In genomic region chr9:119479297-119479696, GRCm38 (mm10) we compare ENCODE assay signal across 13 mouse cellular contexts. TPM values are rescaled to one million over a fixed set of nuclear protein-coding genes. Genes with fewer than 3 reads are reported as not detected.
DNase-seq lines count a peak whose midpoint lies in the region; ATAC-seq and TF ChIP-seq lines count a peak whose summit lies in the region.
"Had no signal": no experiment of that assay in that cellular context is flagged by ENCODE, and none has a peak within 500 bp of the region (broad histone marks: within the 10 kb centered on the region; RNA-seq: fewer than 3 reads in every experiment).

No protein-coding gene starts in this region.

- intact Hi-C loops in left cerebral cortex, postnatal 4 days (cut with DNase I) = no loop called here
- intact Hi-C loops in gastrocnemius, adult 2 months (cut with DNase I) = loop anchor here (5.0 kb wide), 1 partner anchor 83 kb away; no protein-coding TSS in a partner anchor

- H3K9me3 ChIP-seq in heart, embryonic 14.5 days (ENCODE audit: control insufficient read depth, low read length) = no peaks in the 10 kb centered on the region
- H3K9me3 ChIP-seq: embryonic facial prominence, embryonic 15.5 days; limb, embryonic 12.5 days had no signal

- H3K27me3 ChIP-seq in heart, embryonic 14.5 days (ENCODE audit: control insufficient read depth, insufficient read depth, low read length) = no peaks in the 10 kb centered on the region
- H3K27me3 ChIP-seq: embryonic facial prominence, embryonic 15.5 days; limb, embryonic 12.5 days had no signal

- no peak overlapping the region for H3K4me3 ChIP-seq in gastrocnemius, adult 2 months
- no peak overlapping the region for H3K4me3 ChIP-seq in heart, embryonic 14.5 days (ENCODE audit: control insufficient read depth in 1 of 2, insufficient read depth in 1 of 2, low read depth in 1 of 2, low read length in 2 of 2)
- H3K4me3 ChIP-seq: embryonic facial prominence, embryonic 15.5 days; limb, embryonic 12.5 days had no signal

- peaks cover 28 to 35% of the 10 kb centered on the region in 2 experiments for H3K4me1 ChIP-seq in heart, embryonic 14.5 days (ENCODE audit: control insufficient read depth in 2 of 2, insufficient read depth in 2 of 2, low read length in 2 of 2)

- H3K9ac ChIP-seq in heart, embryonic 14.5 days (ENCODE audit: low read length) = 0 out of 2 replicates have a peak overlapping the region, but pooled peaks have one; percentile 21
- H3K9ac ChIP-seq: embryonic facial prominence, embryonic 15.5 days; limb, embryonic 12.5 days had no signal

- peak; percentile 61 for DNase-seq in left cerebral cortex, postnatal 4 days
- no peak for DNase-seq in left cerebral cortex, adult 8-10 months (ENCODE audit: low spot score in 2 of 2)
- DNase-seq in adrenal gland, adult (ENCODE audit: inconsistent age in 2 of 2, low spot score in 1 of 2) = peak; percentile 33 to 78
- DNase-seq in gastrocnemius, adult 2 months = peak; percentile 90
- DNase-seq in B cell, adult 2 months = no peak
- DNase-seq in layer of hippocampus, postnatal 36 days = no peak
- no peak for DNase-seq in ovary, adult 18-20 months (ENCODE audit: low spot score)
- DNase-seq: cerebellum, adult 11-12 months; thymus, postnatal 25 days had no signal

- H3K27ac ChIP-seq in gastrocnemius, adult 2 months = no peak overlapping the region; the same call in 1 of the 2 replicates
- peak overlapping the region; percentile 20 to 63; a peak in 3 of 4 replicates for H3K27ac ChIP-seq in heart, embryonic 14.5 days (replicated peaks in 1 of 2; ENCODE audit: control insufficient read depth in 1 of 2, insufficient read depth in 1 of 2, low read depth in 2 of 2, low read length in 2 of 2)
- H3K27ac ChIP-seq: embryonic facial prominence, embryonic 15.5 days; limb, embryonic 12.5 days; macrophage had no signal

- ATAC-seq in heart, embryonic 14.5 days (ENCODE audit: insufficient number of reproducible peaks, insufficient read depth, low FRiP score, low read depth) = peak; percentile 52; the same call in 1 of the 2 replicates

- 22% methylated on average over 8 of the region's 8 CpGs for WGBS in heart, embryonic 14.5 days

- H3K36me3 ChIP-seq in heart, embryonic 14.5 days (ENCODE audit: control insufficient read depth, insufficient read depth, low read length) = no peaks in the 10 kb centered on the region
- H3K36me3 ChIP-seq: embryonic facial prominence, embryonic 15.5 days; limb, embryonic 12.5 days had no signal

- H3K4me2 ChIP-seq in heart, embryonic 14.5 days (ENCODE audit: low read length) = no peak overlapping the region
- H3K4me2 ChIP-seq: embryonic facial prominence, embryonic 15.5 days; limb, embryonic 12.5 days had no signal

- no peak for TF ChIP-seq CTCF in gastrocnemius, adult 2 months (IDR thresholded peaks at IDR 0.05)

RNA-seq across cellular contexts. Expression of gene Exog, which starts 34.6 kb away (rescaled TPM):
- total RNA-seq in left cerebral cortex, postnatal 4 days (2021) = 10 to 100 TPM; 28.8 to 29.0 TPM
- total RNA-seq in left cerebral cortex, adult 8-10 months (2022) = 10 to 100 TPM; 17.9 to 21.2 (median 19.4) TPM
- total RNA-seq in gastrocnemius, adult 2 months (2021) = 1 to 10 TPM; 1.6 to 2.3 TPM
- polyA plus RNA-seq in heart, embryonic 14.5 days (2014; fragmentation: Nextera tagmentation; extraction: Ambion mirVana) = 9.5 and 9.7 TPM in 2 replicates
- total RNA-seq in layer of hippocampus, postnatal 36 days (2021) = 10 to 100 TPM; 20.0 to 21.1 TPM

Comparison
In these comparisons a context has a peak if more than half of its experiments do, and no peak if none do; other contexts are left out.
1. DNase-seq: peak in left cerebral cortex, postnatal 4 days (single experiment), adrenal gland, adult (2 of 2) and gastrocnemius, adult 2 months (single experiment); none in left cerebral cortex, adult 8-10 months (0 of 2), B cell, adult 2 months (0 of 2), layer of hippocampus, postnatal 36 days (0 of 2) and ovary, adult 18-20 months (single experiment).
2. RNA of gene Exog, which starts 34.6 kb away (total RNA-seq): 28.8 to 29.0 TPM in left cerebral cortex, postnatal 4 days, 20.0 to 21.1 TPM in layer of hippocampus, postnatal 36 days and 17.9 to 21.2 TPM in left cerebral cortex, adult 8-10 months; 1.6 to 2.3 TPM in gastrocnemius, adult 2 months; every median in the first group is over 4 times any median in the second.